Mouse (Mus musculus) CH12.LX (cell line): ENCODE results near the gene Trpv3. TPM values are rescaled to one million over a fixed set of nuclear protein-coding genes. Genes with fewer than 3 reads are reported as not detected.

Source experiments
- DNase-seq: peaks from one replicate; pipeline ENCODE4 v3.0.0-alpha.2; 2013; ENCODE audit errors: extremely low read depth
- H3K27ac ChIP-seq: 2 replicates; pipeline ENCODE4 v1.5.1; 2012; ENCODE audit warnings: low read depth, mild to moderate bottlenecking, control low read depth, moderate library complexity; ENCODE audit not compliant: insufficient read depth
- H3K27me3 ChIP-seq: replicated peaks from 2 replicates; pipeline ENCODE3; 2012; ENCODE audit warnings: inconsistent platforms
- H3K36me3 ChIP-seq, 2 experiments: replicated peaks in 1 of 2; 2 replicates each; pipeline versions ENCODE3 to v1.6.1; 2012; ENCODE audit warnings: inconsistent platforms in 1 of 2, low read length in 1 of 2, mild to moderate bottlenecking in 1 of 2, mixed read lengths in 1 of 2, moderate library complexity in 1 of 2; ENCODE audit not compliant: control insufficient read depth in 1 of 2, insufficient read depth in 1 of 2
- H3K4me1 ChIP-seq, 2 experiments: 2 replicates each; pipeline ENCODE4 v1.6.1; 2012; ENCODE audit warnings: inconsistent platforms in 1 of 2, moderate library complexity in 1 of 2; ENCODE audit not compliant: insufficient read depth in 2 of 2, control insufficient read depth in 1 of 2
- H3K4me2 ChIP-seq: 2 replicates; pipeline ENCODE4 v1.6.1; 2012; ENCODE audit warnings: low read depth, mild to moderate bottlenecking, control low read depth; ENCODE audit not compliant: poor library complexity, insufficient read depth, severe bottlenecking
- H3K4me3 ChIP-seq, 3 experiments: fragments of 150-350 bp in 1 of 3; sonication (generic) in 1 of 3; replicated peaks in 1 of 3; 2 replicates each; pipeline versions ENCODE3 to v1.5.1; 2011 to 2012; ENCODE audit warnings: low read depth in 2 of 3, low read length in 2 of 3, mild to moderate bottlenecking in 2 of 3, moderate library complexity in 2 of 3, control low read depth in 1 of 3, improper control_type of control experiment in 1 of 3, inconsistent platforms in 1 of 3, mixed read lengths in 1 of 3; ENCODE audit not compliant: poor library complexity in 1 of 3
- H3K79me2 ChIP-seq: replicated peaks from 2 replicates; pipeline ENCODE4 v1.6.1; 2012; ENCODE audit warnings: mild to moderate bottlenecking, moderate library complexity; ENCODE audit not compliant: control insufficient read depth, poor library complexity, insufficient read depth, severe bottlenecking; ENCODE audit errors: extremely low read depth
- H3K9ac ChIP-seq: 2 replicates; pipeline ENCODE4 v1.6.1; 2012; ENCODE audit warnings: low read depth, mild to moderate bottlenecking, control low read depth, moderate library complexity; ENCODE audit not compliant: insufficient read depth
- H3K9me3 ChIP-seq: replicated peaks from 2 replicates; pipeline ENCODE3; 2012; ENCODE audit warnings: low read length, inconsistent platforms, mixed read lengths
- BHLHE40 ChIP-seq: IDR thresholded peaks from 2 replicates; pipeline ENCODE4 v1.6.1; 2011; ENCODE audit warnings: mild to moderate bottlenecking, low read depth, low read length, improper control_type of control experiment
- CHD1 ChIP-seq: IDR thresholded peaks from 2 replicates; pipeline ENCODE4 v1.6.1; 2012; ENCODE audit warnings: low read depth, low read length, improper control_type of control experiment, inconsistent platforms
- CHD2 ChIP-seq: IDR thresholded peaks from 2 replicates; pipeline ENCODE4 v1.6.1; 2011; ENCODE audit warnings: low read length, improper control_type of control experiment
- CTCF ChIP-seq, 2 experiments: IDR thresholded peaks in 1 of 2; conservative IDR thresholded peaks in 1 of 2; 2 replicates each; pipeline ENCODE4 v1.5.1; 2011 to 2012; ENCODE audit warnings: low read depth in 2 of 2, low read length in 2 of 2, improper control_type of control experiment in 1 of 2, inconsistent platforms in 1 of 2, mild to moderate bottlenecking in 1 of 2, moderate library complexity in 1 of 2
- ELF1 ChIP-seq: IDR thresholded peaks from 2 replicates; pipeline ENCODE4 v1.6.1; 2014; ENCODE audit warnings: low read depth, mild to moderate bottlenecking, inconsistent platforms, low read length, improper control_type of control experiment
- EP300 ChIP-seq: IDR thresholded peaks from 2 replicates; pipeline ENCODE4 v1.6.1; 2011; ENCODE audit warnings: low read length, improper control_type of control experiment
- ETS1 ChIP-seq: conservative IDR thresholded peaks from 2 replicates; pipeline ENCODE4 v1.6.1; 2012; ENCODE audit warnings: low read depth, mild to moderate bottlenecking, inconsistent platforms, low read length, improper control_type of control experiment, moderate library complexity
- GABPA ChIP-seq: IDR thresholded peaks from 2 replicates; pipeline ENCODE4 v1.6.1; 2012; ENCODE audit warnings: low read depth, low read length, improper control_type of control experiment, inconsistent platforms; ENCODE audit not compliant: insufficient replicate concordance
- IRF4 ChIP-seq: IDR thresholded peaks from 2 replicates; pipeline ENCODE4 v1.6.1; 2014; ENCODE audit warnings: low read depth, mild to moderate bottlenecking, inconsistent platforms, low read length, improper control_type of control experiment
- KAT2A ChIP-seq: IDR thresholded peaks from 2 replicates; pipeline ENCODE4 v1.6.1; 2012; ENCODE audit warnings: low read length, improper control_type of control experiment, inconsistent platforms; ENCODE audit not compliant: insufficient replicate concordance
- MAFK ChIP-seq: IDR thresholded peaks from 2 replicates; pipeline ENCODE4 v1.6.1; 2011; ENCODE audit warnings: low read length, improper control_type of control experiment; ENCODE audit not compliant: insufficient replicate concordance
- MAZ ChIP-seq: IDR thresholded peaks from 2 replicates; pipeline ENCODE4 v1.6.1; 2012; ENCODE audit warnings: low read depth, mild to moderate bottlenecking, inconsistent platforms, low read length, improper control_type of control experiment, moderate library complexity
- MEF2A ChIP-seq: IDR thresholded peaks from 2 replicates; pipeline ENCODE4 v1.6.1; 2014; ENCODE audit warnings: low read depth, mild to moderate bottlenecking, inconsistent platforms, low read length, improper control_type of control experiment, borderline replicate concordance
- MXI1 ChIP-seq: IDR thresholded peaks from 2 replicates; pipeline ENCODE4 v1.6.1; 2011; ENCODE audit warnings: mild to moderate bottlenecking, low read depth, low read length, improper control_type of control experiment
- MYC ChIP-seq: IDR thresholded peaks from 2 replicates; pipeline ENCODE4 v1.6.1; 2011; ENCODE audit warnings: low read depth, mild to moderate bottlenecking, improper control_type of control experiment, low read length
- NELFE ChIP-seq: IDR thresholded peaks from 2 replicates; pipeline ENCODE4 v1.6.1; 2011; ENCODE audit warnings: low read depth, low read length, improper control_type of control experiment
- NRF1 ChIP-seq: IDR thresholded peaks from 2 replicates; pipeline ENCODE4 v1.6.1; 2014; ENCODE audit warnings: low read depth, mild to moderate bottlenecking, inconsistent platforms, low read length, improper control_type of control experiment, moderate library complexity
- POLR2AphosphoS2 ChIP-seq: IDR thresholded peaks from 2 replicates; pipeline ENCODE4 v1.6.1; 2011; ENCODE audit warnings: low read depth, low read length, improper control_type of control experiment
- RAD21 ChIP-seq: IDR thresholded peaks from 2 replicates; pipeline ENCODE4 v1.6.1; 2011; ENCODE audit warnings: low read depth, mild to moderate bottlenecking, low read length, improper control_type of control experiment, moderate library complexity
- RCOR1 ChIP-seq: conservative IDR thresholded peaks from 2 replicates; pipeline ENCODE4 v1.6.1; 2012; ENCODE audit warnings: low read depth, mild to moderate bottlenecking, inconsistent platforms, low read length, improper control_type of control experiment
- SMC3 ChIP-seq: IDR thresholded peaks from 2 replicates; pipeline ENCODE4 v1.6.1; 2011; ENCODE audit warnings: low read depth, low read length, improper control_type of control experiment
- TBP ChIP-seq: conservative IDR thresholded peaks from 2 replicates; pipeline ENCODE4 v1.6.1; 2011; ENCODE audit warnings: low read depth, low read length, improper control_type of control experiment
- TCF12 ChIP-seq: IDR thresholded peaks from 2 replicates; pipeline ENCODE4 v1.6.1; 2014; ENCODE audit warnings: low read depth, mild to moderate bottlenecking, inconsistent platforms, low read length, improper control_type of control experiment
- USF2 ChIP-seq: conservative IDR thresholded peaks from 2 replicates; pipeline ENCODE4 v1.6.1; 2011; ENCODE audit warnings: low read depth, low read length, improper control_type of control experiment
- ZC3H11A ChIP-seq: IDR thresholded peaks from 2 replicates; pipeline ENCODE4 v1.6.1; 2012; ENCODE audit warnings: low read depth, mild to moderate bottlenecking, inconsistent platforms, low read length, improper control_type of control experiment
- ZKSCAN1 ChIP-seq: IDR thresholded peaks from 2 replicates; pipeline ENCODE4 v1.6.1; 2012; ENCODE audit warnings: low read depth, inconsistent platforms, low read length, improper control_type of control experiment, borderline replicate concordance
- dilution Hi-C: fragments of 300-500 bp; cut with MboI; formaldehyde crosslinking; loops from 2 replicates; pipeline ENCODE4 v1.14.3; 2020; ENCODE audit warnings: low sequenced_read_pairs; ENCODE audit not compliant: extremely low pct_unique_long_range_greater_than_20kb, extremely low pct_ligation_motif_present
- in situ Hi-C: fragments of 300-500 bp; cut with MboI; formaldehyde crosslinking; loops from 3 replicates; pipeline ENCODE4 v1.14.3; 2019; ENCODE audit warnings: low sequenced_read_pairs, low pct_ligation_motif_present, low pct_unique_long_range_greater_than_20kb, mixed read lengths
- polyA plus RNA-seq: library from polyadenylated mRNA; unstranded; fragments of >175 nt; gene quantifications from 2 replicates; pipeline ENCODE4 v1.2.1, GENCODE M21; 2012; ENCODE audit warnings: low read depth; ENCODE audit not compliant: insufficient read length
- total RNA-seq, 2 experiments: library from RNA; depleted of rRNA; stranded (reverse); fragments of 300-350 nt in 1 of 2; fragments of >200 nt in 1 of 2; gene quantifications; 2 replicates each; pipeline ENCODE4 v1.2.3; 2012 to 2014

Trpv3 gene
- total and polyA plus RNA-seq, 3 experiments: not detected

DNA sequence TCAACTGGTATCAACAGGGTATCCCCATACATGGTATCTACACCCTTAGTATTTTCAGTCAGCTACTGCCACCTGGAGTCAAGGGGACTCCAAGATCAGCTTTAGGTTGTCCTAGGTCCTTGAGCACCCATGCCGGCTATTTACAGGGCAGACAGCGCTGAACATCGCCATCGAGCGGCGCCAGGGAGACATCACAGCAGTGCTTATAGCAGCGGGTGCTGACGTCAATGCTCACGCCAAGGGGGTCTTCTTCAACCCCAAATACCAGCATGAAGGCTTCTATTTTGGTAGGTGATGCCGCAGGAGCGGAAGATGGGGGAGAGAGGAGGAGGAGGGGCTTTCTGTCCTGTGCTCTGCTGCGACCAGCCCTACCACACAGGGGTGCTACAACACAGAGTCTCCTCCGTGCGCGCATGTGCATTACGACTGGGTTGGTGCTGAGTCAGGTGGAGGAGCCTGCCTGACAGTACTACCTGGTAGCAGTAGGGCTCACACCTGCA, 14.4 kb downstream of the Trpv3 start:
- Histone ChIP-seq H3K27me3 (peaks cover 93% of the 10 kb centered on the region), H3K4me1 (peaks cover 18 to 37% of the 10 kb centered on the region in 2 experiments), H3K27ac (no peak overlapping the region), H3K9ac (no peak overlapping the region), H3K9me3 (no peaks in the 10 kb centered on the region), H3K4me2 (peak overlapping the region; percentile 48; the same call in 1 of the 2 replicates), H3K4me3 (peak overlapping the region; percentile 12 to 20 (median 19)), H3K79me2 (no peaks in the 10 kb centered on the region), H3K36me3 (no peaks in the 10 kb centered on the region)
- dilution Hi-C loops (no loop called here), in situ Hi-C loops (loop anchor here (10.0 to 25.0 kb wide), 2 partner anchors 147 to 1081 kb away; partner anchors contain the start of genes Haspin, Olfr411 and Olfr412)
- 0 out of 2 replicates have a peak, but pooled peaks have one; percentile 38 for TF ChIP-seq IRF4
- peak; percentile 32; the same call in 1 of the 2 replicates for TF ChIP-seq NELFE
- no peak for TF ChIP-seq POLR2AphosphoS2
- no peak for TF ChIP-seq KAT2A
- peak; percentile 65 for TF ChIP-seq MAZ
- TF ChIP-seq MYC: 0 out of 2 replicates have a peak, but pooled peaks have one; percentile 23
- no peak for TF ChIP-seq CHD1
- TF ChIP-seq NRF1: peak; percentile 82
- TF ChIP-seq BHLHE40: peak; percentile 33; the same call in 1 of the 2 replicates
- no peak for TF ChIP-seq TCF12
- peak; percentile 66 for TF ChIP-seq RAD21
- TF ChIP-seq MEF2A: peak; percentile 56; the same call in 1 of the 2 replicates
- TF ChIP-seq SMC3: peak; percentile 39
- 0 out of 2 replicates have a peak, but pooled peaks have one; percentile 35 for TF ChIP-seq MXI1
- no peak for TF ChIP-seq USF2
- TF ChIP-seq MAFK: peak; percentile 64; the same call in 1 of the 2 replicates
- TF ChIP-seq CTCF (conservative IDR thresholded peaks at IDR 0.05 in 1 of 2, IDR thresholded peaks at IDR 0.05 in 1 of 2; ENCODE audit: low read depth in 2 of 2, low read length in 2 of 2): peak in 1 of 2 experiments; percentile 65; a peak in 2 of 4 replicates
- TF ChIP-seq ETS1: peak; percentile 30; the same call in 1 of the 2 replicates
- no peak for TF ChIP-seq EP300
- peak; percentile 74 for DNase-seq

DNA sequence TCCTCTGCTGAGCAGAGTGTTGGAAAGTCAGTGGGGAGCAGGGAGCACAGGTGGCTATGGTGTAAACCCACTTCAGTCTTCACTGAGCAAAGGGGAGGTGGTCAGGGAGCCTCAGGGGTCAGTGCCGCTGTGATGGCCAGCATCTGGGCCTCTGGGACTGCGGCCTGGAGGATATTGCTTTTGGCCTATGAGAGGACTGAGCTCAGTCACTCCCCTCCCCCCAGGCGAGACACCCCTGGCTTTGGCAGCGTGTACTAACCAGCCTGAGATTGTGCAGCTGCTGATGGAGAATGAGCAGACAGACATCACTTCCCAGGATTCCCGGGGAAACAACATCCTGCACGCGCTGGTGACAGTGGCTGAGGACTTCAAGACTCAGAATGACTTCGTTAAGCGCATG, 16.2 kb downstream of the Trpv3 start:
- peaks cover 91% of the 10 kb centered on the region for H3K27me3 ChIP-seq
- no peaks in the 10 kb centered on the region for H3K79me2 ChIP-seq
- H3K27ac ChIP-seq: no peak overlapping the region
- in situ Hi-C loops (loop anchor here (10.0 to 25.0 kb wide), 2 partner anchors 149 to 1079 kb away; partner anchors contain the start of genes Haspin, Olfr411 and Olfr412), dilution Hi-C loops (no loop called here)
- H3K9ac ChIP-seq: no peak overlapping the region
- H3K9me3 ChIP-seq: no peaks in the 10 kb centered on the region
- no peak for DNase-seq
- H3K4me2 ChIP-seq: no peak overlapping the region
- TF ChIP-seq MAFK (no peak), RCOR1 (no peak), GABPA (no peak), EP300 (no peak), CTCF (conservative IDR thresholded peaks at IDR 0.05 in 1 of 2, IDR thresholded peaks at IDR 0.05 in 1 of 2; ENCODE audit: low read depth in 2 of 2, low read length in 2 of 2) (no peak), CHD2 (no peak), ZKSCAN1 (no peak), TBP (no peak), KAT2A (no peak), MAZ (no peak), ZC3H11A (no peak), SMC3 (no peak), ELF1 (no peak)
- H3K36me3 ChIP-seq: no peaks in the 10 kb centered on the region
- peaks cover 18 to 37% of the 10 kb centered on the region in 2 experiments for H3K4me1 ChIP-seq
- H3K4me3 ChIP-seq: no peak overlapping the region
